Mouse (Mus musculus) urinary bladder, postnatal 10 days (tissue): ENCODE data around the gene Cd59b.

Source experiments
- DNase-seq: peaks from one replicate; pipeline ENCODE4 v3.0.0; 2022; ENCODE audit warnings: low spot score

Gene Cd59b

GRCm38 (mm10) chr2:104119097-104119496 lies 49.4 kb downstream of the Cd59b start:
- no peak for DNase-seq

GRCm38 (mm10) chr2:104120312-104120711 lies 50.7 kb downstream of the Cd59b start:
- DNase-seq, result no peak

GRCm38 (mm10) chr2:104121681-104122504 lies 52.2 kb downstream of the Cd59b start:
- no peak for DNase-seq

- peak; percentile 33 for DNase-seq
Measured at GRCm38 (mm10) chr2:104122505-104123378, 53.1 kb downstream of the Cd59b start, which contains the start of gene A930018P22Rik. Gene A930018P22Rik, plus strand, starts transcription at chr2:104122769.

- no peak for DNase-seq
Measured at GRCm38 (mm10) chr2:104123540-104123939, 53.9 kb downstream of the Cd59b start.

- no peak for DNase-seq
Measured at GRCm38 (mm10) chr2:104124071-104124470, 54.4 kb downstream of the Cd59b start.

GRCm38 (mm10) chr2:104128803-104129531 lies 59.3 kb downstream of the Cd59b start:
- DNase-seq, result no peak

- DNase-seq, result no peak
Measured at GRCm38 (mm10) chr2:104130165-104130564, 60.5 kb downstream of the Cd59b start.

- no peak for DNase-seq
Measured at GRCm38 (mm10) chr2:104130969-104131368, 61.3 kb downstream of the Cd59b start.

GRCm38 (mm10) chr2:104132266-104132859 lies 62.7 kb downstream of the Cd59b start:
- DNase-seq, result no peak

GRCm38 (mm10) chr2:104133042-104133810 lies 63.6 kb downstream of the Cd59b start:
- DNase-seq, result no peak

- DNase-seq, result no peak
Measured at GRCm38 (mm10) chr2:104134150-104135056, 64.8 kb downstream of the Cd59b start.

GRCm38 (mm10) chr2:104135920-104136319 lies 66.3 kb downstream of the Cd59b start:
- DNase-seq, result no peak
